Mouse (Mus musculus) cerebellum, adult 18-20 months (tissue): Measurements from ENCODE around the gene Eomes.

Experiments used
- DNase-seq, 2 experiments: peaks; one replicate each; pipeline ENCODE4 v3.0.0; 2021

Eomes gene

GRCm38 (mm10) chr9:118520858-118521257 is 42.8 kb downstream of the Eomes start:
- no peak for DNase-seq

GRCm38 (mm10) chr9:118521659-118522058 is 43.6 kb downstream of the Eomes start:
- no peak for DNase-seq

- no peak for DNase-seq
Measured at GRCm38 (mm10) chr9:118523738-118524137, 45.7 kb downstream of the Eomes start.

- no peak for DNase-seq
Measured at GRCm38 (mm10) chr9:118527056-118527455, 49.0 kb downstream of the Eomes start.

- no peak for DNase-seq
Measured at GRCm38 (mm10) chr9:118529783-118530182, 51.8 kb downstream of the Eomes start.

- DNase-seq, result no peak
Measured at GRCm38 (mm10) chr9:118530679-118531078, 52.7 kb downstream of the Eomes start.

GRCm38 (mm10) chr9:118532516-118533205 is 54.6 kb downstream of the Eomes start:
- no peak for DNase-seq
